Mouse (Mus musculus) heart, embryonic 11.5 days (tissue): ENCODE measurements around the gene Otud7a. TPM values are rescaled to one million over a fixed set of nuclear protein-coding genes. Genes with fewer than 3 reads are reported as not detected.

Experiments used
- ATAC-seq: fragments of 200-750 bp; cut with Nextera tagmentation; replicated peaks from 2 replicates; pipeline ENCODE4 v1.8.0; 2017; ENCODE audit warnings: moderate library complexity; ENCODE audit not compliant: insufficient number of reproducible peaks, low FRiP score, low TSS enrichment
- H3K27ac ChIP-seq: fragments of 300-500 bp; sonication (generic); 2 replicates; pipeline ENCODE4 v1.5.1; 2014; ENCODE audit warnings: mild to moderate bottlenecking, low read depth, low read length
- H3K27me3 ChIP-seq: fragments of 300-500 bp; sonication (generic); 2 replicates; pipeline ENCODE4 v1.6.1; 2014; ENCODE audit warnings: mild to moderate bottlenecking, low read length, mixed read lengths; ENCODE audit not compliant: control insufficient read depth, insufficient read depth
- H3K36me3 ChIP-seq: fragments of 300-500 bp; sonication (generic); 2 replicates; pipeline ENCODE4 v1.6.1; 2014; ENCODE audit warnings: mild to moderate bottlenecking, low read length, moderate library complexity, mixed read lengths; ENCODE audit not compliant: control insufficient read depth, insufficient read depth
- H3K4me1 ChIP-seq: fragments of 300-500 bp; sonication (generic); 2 replicates; pipeline ENCODE4 v1.6.1; 2014; ENCODE audit warnings: low read length; ENCODE audit not compliant: control insufficient read depth, insufficient read depth
- H3K4me2 ChIP-seq: fragments of 300-500 bp; sonication (generic); 2 replicates; pipeline ENCODE4 v1.6.1; 2014; ENCODE audit warnings: mild to moderate bottlenecking, moderate library complexity
- H3K4me3 ChIP-seq: fragments of 300-500 bp; sonication (generic); 2 replicates; pipeline ENCODE4 v1.5.1; 2014; ENCODE audit warnings: low read depth, low read length
- H3K9ac ChIP-seq: fragments of 300-500 bp; sonication (generic); 2 replicates; pipeline ENCODE4 v1.6.1; 2014; ENCODE audit warnings: mild to moderate bottlenecking, low read depth, low read length, moderate library complexity
- H3K9me3 ChIP-seq: fragments of 300-500 bp; sonication (generic); replicated peaks from 2 replicates; pipeline ENCODE4 v1.6.1; 2016; ENCODE audit warnings: low read length; ENCODE audit not compliant: control insufficient read depth
- WGBS: fragments of 180-500 bp; shearing (Covaris S2); extraction: QIAGEN DNeasy Blood & Tissue Kit; methylation state at CpG from one replicate; pipeline ENCODE4 v1.1.7; 2014; ENCODE audit not compliant: insufficient replicate concordance; 5-methylcytosine and 5-hydroxymethylcytosine counted together
- polyA plus RNA-seq: library from polyadenylated mRNA; unstranded; fragments of >200 nt; fragmentation: Nextera tagmentation; extraction: Ambion mirVana; gene quantifications from 2 replicates; pipeline ENCODE4 v1.2.1, GENCODE M21; 2014

Gene Otud7a
- polyA plus RNA-seq, 1 experiment from 2014 or later: 0.17 TPM

DNA sequence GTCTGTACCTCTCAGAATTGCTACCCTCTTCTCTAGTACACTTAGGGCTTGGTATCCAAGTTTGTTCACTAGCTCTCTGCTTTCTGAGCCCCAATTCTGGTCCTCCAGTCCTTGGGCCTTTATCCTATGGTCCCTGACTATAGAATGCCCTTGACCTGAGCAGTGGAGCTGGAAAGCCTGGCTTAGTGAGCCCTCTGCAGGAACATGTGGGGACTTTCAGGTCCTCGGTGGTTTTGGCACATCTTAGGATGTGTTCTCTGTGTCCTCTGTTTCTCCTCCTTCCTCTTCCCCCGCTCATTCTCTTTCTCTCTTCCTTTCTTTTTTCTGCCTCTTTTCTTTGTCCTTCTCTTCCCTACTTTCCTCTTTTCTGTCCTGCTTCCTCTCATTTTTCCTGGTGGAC, 145.8 kb downstream of the Otud7a start:
- Histone ChIP-seq H3K4me1 (no peaks in the 10 kb centered on the region), H3K36me3 (no peaks in the 10 kb centered on the region), H3K27ac (no peak overlapping the region), H3K27me3 (no peaks in the 10 kb centered on the region), H3K9me3 (no peaks in the 10 kb centered on the region), H3K4me2 (no peak overlapping the region), H3K4me3 (no peak overlapping the region), H3K9ac (no peak overlapping the region)
- no peak for ATAC-seq
- 46% methylated on average over 2 of the region's 2 CpGs for WGBS

DNA sequence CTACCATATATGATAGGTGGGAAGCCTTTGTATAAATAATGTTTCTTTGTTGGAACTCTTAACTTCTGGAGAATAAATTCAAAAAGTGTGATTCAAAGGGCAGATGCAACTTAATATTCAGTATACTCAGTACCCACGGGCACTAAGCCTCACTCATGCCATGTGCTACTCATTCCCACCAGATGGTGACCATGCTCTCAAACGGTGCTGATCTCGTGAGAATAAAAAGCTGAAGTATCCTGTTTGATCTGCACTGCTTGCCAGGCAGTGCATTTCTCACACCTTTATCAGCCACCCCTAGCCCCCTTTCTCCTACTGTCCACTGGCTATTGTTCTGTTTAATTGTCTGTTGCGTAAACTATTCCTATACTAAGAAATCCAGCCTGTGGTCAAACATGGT, 146.8 kb downstream of the Otud7a start:
- Histone ChIP-seq H3K9me3 (no peaks in the 10 kb centered on the region), H3K27ac (no peak overlapping the region), H3K4me3 (no peak overlapping the region), H3K9ac (no peak overlapping the region), H3K27me3 (no peaks in the 10 kb centered on the region), H3K36me3 (no peaks in the 10 kb centered on the region), H3K4me2 (no peak overlapping the region), H3K4me1 (no peaks in the 10 kb centered on the region)
- WGBS: 69% methylated on average over 4 of the region's 4 CpGs
- ATAC-seq: no peak

DNA sequence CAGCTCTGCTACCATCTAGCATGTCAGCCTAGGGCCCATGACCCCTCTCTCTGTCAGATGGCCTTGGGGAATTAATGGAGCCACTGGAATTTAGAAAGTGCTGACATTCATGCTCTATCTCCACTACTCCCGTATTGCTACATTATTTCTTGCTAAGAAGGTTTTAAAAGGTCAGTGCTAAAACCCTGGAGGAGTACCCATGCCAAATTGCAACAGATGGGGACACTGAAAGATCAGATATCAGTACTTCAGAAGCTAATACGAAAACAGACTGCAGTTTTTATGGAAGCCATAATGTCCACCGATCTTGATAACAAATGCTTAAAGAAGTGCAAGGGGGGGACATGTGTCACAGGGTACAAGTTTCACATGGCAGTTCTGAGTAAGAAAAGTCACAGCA, 147.5 kb downstream of the Otud7a start:
- no peaks in the 10 kb centered on the region for H3K27me3 ChIP-seq
- H3K9me3 ChIP-seq: no peaks in the 10 kb centered on the region
- no peak overlapping the region for H3K27ac ChIP-seq
- H3K4me3 ChIP-seq: no peak overlapping the region
- no peaks in the 10 kb centered on the region for H3K4me1 ChIP-seq
- H3K9ac ChIP-seq: no peak overlapping the region
- WGBS: 65% methylated on average over 3 of the region's 3 CpGs
- ATAC-seq: no peak
- H3K36me3 ChIP-seq: no peaks in the 10 kb centered on the region
- no peak overlapping the region for H3K4me2 ChIP-seq

DNA sequence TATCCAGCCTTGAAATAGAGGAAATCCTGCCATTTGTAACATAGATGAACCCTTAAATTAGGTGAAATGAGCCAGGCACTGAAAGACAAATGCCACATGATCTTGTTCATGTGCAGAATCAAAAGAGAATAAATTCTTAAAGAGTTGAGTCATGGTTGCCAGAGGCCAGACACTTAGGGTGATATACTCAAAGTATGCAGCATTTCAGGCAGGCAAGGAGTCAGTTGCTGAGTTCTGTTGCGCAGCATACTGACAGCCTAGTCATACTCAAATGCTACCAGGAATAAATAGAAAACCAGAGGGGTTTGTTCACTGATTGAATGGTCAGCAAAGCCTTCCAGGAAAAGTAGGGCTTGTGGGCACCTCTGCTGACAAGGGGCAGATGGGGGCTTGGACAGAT, 160.3 kb downstream of the Otud7a start:
- Histone ChIP-seq H3K36me3 (no peaks in the 10 kb centered on the region), H3K27ac (no peak overlapping the region), H3K9ac (no peak overlapping the region), H3K9me3 (no peaks in the 10 kb centered on the region), H3K27me3 (no peaks in the 10 kb centered on the region), H3K4me2 (no peak overlapping the region), H3K4me1 (no peaks in the 10 kb centered on the region), H3K4me3 (no peak overlapping the region)
- 71% methylated on average over 1 of the region's 1 CpGs for WGBS
- no peak for ATAC-seq

DNA sequence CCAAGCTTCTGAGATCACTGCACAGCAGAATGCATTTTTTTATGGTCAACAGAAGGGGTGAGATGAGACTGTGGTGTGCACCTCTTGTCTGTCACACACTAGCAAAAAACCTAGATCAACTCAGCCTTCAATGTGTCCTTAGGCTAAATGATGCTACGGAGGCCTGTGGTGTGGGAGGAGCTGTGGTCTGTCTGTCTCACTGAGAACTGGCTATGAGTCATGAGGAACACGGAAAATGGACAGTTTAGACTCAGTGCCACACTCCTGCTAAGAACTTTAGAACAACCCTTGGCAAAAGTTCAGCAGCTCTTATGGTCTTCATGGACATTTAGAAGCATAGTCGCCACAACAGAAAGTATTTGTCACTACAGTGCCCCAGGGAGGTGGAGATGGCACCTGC, 172.5 kb downstream of the Otud7a start:
- Histone ChIP-seq H3K27ac (no peak overlapping the region), H3K4me1 (no peaks in the 10 kb centered on the region), H3K27me3 (no peaks in the 10 kb centered on the region), H3K4me2 (no peak overlapping the region), H3K9ac (no peak overlapping the region), H3K9me3 (no peaks in the 10 kb centered on the region), H3K4me3 (no peak overlapping the region), H3K36me3 (no peaks in the 10 kb centered on the region)
- no peak for ATAC-seq
- 80% methylated on average over 3 of the region's 3 CpGs for WGBS

DNA sequence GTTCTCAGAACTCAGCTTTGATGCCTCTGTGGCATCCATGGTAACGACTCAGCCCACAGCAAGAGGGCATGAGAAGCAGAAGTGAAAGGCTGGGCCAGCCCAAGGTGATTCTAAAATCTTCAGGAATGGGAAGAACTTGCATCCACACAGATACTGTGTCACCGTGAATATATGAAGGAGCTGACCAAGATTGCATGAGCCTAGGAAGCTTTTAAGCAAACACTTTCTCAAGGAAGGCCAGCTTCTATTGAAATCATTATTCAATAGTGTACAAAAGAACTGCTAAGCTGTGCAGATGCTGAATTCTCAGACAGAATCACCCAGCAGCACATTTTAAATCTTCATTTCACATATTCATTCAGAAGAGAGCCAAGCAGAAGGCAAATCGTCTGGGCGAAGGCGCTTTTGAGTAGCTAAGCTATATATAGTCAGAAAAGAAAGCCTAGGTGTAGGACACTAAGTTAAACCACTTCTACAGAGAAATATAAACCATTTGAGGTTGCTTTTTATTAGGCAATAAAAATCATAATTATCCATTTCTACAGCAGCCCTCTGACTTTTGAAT, 176.3 kb downstream of the Otud7a start:
- Histone ChIP-seq H3K27ac (no peak overlapping the region), H3K9ac (no peak overlapping the region), H3K4me3 (no peak overlapping the region), H3K4me2 (no peak overlapping the region), H3K27me3 (no peaks in the 10 kb centered on the region), H3K9me3 (no peaks in the 10 kb centered on the region), H3K4me1 (no peaks in the 10 kb centered on the region), H3K36me3 (no peaks in the 10 kb centered on the region)
- 81% methylated on average over 5 of the region's 5 CpGs for WGBS
- no peak for ATAC-seq

DNA sequence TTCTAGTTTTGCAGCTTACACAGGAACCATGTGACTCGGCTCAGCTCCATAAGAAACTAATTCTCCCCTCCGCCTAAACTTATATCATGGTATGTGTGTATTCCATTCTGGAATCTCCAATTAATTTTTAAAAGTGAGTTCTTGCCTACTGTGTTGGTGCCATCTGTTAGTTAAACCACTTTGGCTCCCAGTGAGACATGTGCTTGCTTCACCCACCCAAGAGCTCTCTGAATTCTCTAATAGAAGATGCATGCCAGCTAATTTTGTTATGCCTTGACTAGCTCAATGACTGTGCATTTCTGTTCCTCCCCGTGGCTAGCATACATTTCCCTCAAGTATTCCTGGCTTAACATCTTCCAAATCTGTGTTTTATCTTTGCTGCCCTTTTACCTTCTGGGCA, 193.1 kb downstream of the Otud7a start:
- no peaks in the 10 kb centered on the region for H3K36me3 ChIP-seq
- 71% methylated on average over 3 of the region's 3 CpGs for whole genome bisulfite sequencing

DNA sequence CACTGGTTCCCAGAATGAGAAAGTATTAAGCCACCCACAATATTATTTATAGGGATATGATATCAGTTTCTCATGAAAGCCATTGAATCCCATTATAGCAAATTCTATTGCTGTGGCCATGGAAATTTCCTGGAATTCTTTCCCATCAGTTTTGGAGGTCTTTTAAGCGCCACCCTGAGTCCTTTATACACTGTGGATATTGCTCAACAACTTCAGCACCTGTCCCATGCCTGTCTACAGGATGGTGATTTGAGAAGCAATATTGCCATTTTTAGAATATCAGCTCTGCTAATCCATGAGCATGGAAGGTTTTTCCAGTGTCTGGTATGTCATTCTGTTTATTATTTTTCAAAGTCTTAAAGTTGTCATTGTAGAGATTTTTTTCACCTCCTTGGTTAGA, 199.5 kb downstream of the Otud7a start:
- no peaks in the 10 kb centered on the region for H3K4me1 ChIP-seq
- no peaks in the 10 kb centered on the region for H3K36me3 ChIP-seq
- H3K4me2 ChIP-seq: no peak overlapping the region
- H3K27me3 ChIP-seq: no peaks in the 10 kb centered on the region
- no peak overlapping the region for H3K4me3 ChIP-seq
- 76% methylated on average over 1 of the region's 1 CpGs for WGBS
- ATAC-seq: no peak
- H3K9ac ChIP-seq: no peak overlapping the region
- no peak overlapping the region for H3K27ac ChIP-seq
- no peaks in the 10 kb centered on the region for H3K9me3 ChIP-seq

More for the DNA sequence above, 193.1 kb downstream of the Otud7a start:
- Histone ChIP-seq H3K4me2 (no peak overlapping the region), H3K27ac (no peak overlapping the region), H3K9me3 (no peaks in the 10 kb centered on the region), H3K4me3 (no peak overlapping the region), H3K9ac (no peak overlapping the region), H3K27me3 (no peaks in the 10 kb centered on the region), H3K4me1 (no peaks in the 10 kb centered on the region)
- ATAC-seq: no peak

DNA sequence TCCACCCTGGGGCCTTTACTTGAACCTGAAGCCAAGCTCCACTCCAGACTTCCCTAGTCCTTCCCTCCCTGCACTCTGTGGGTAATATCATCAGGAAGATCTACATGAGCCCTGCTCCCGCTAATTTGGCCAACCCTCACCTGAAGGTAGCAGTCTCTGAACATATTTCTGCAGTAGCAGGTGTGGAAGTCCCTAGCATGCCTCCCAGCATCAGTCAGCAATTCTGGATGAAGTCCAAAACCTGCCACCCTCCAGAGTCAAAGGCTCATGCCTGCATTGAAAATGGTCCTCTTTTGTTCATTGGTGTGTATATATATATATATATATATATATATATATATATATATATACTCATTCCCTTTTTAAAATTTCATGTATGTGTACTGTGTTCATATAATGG, 202.6 kb downstream of the Otud7a start:
- H3K4me3 ChIP-seq: no peak overlapping the region
- H3K36me3 ChIP-seq: no peaks in the 10 kb centered on the region
- H3K4me2 ChIP-seq: no peak overlapping the region
- 38% methylated on average over 1 of the region's 1 CpGs for WGBS
- H3K27ac ChIP-seq: no peak overlapping the region
- H3K9me3 ChIP-seq: no peaks in the 10 kb centered on the region
- ATAC-seq: no peak
- H3K4me1 ChIP-seq: no peaks in the 10 kb centered on the region
- no peak overlapping the region for H3K9ac ChIP-seq
- no peaks in the 10 kb centered on the region for H3K27me3 ChIP-seq
